Mouse (Mus musculus) adrenal gland, postnatal 36 days (tissue): Measurements from ENCODE around the gene 2900026A02Rik. TPM values are rescaled to one million over a fixed set of nuclear protein-coding genes. Genes with fewer than 3 reads are reported as not detected.

Source experiments
- DNase-seq, 2 experiments: peaks; one replicate each; pipeline ENCODE4 v3.0.0; 2021; ENCODE audit warnings: mixed read lengths in 1 of 2
- total RNA-seq, 2 experiments: library from RNA; stranded (reverse); gene quantifications; 2 replicates each; pipeline ENCODE4 v1.2.3; 2021

Gene 2900026A02Rik
- total RNA-seq, 2 experiments from 2014 or later, result 13.2 to 18.5 TPM

DNA sequence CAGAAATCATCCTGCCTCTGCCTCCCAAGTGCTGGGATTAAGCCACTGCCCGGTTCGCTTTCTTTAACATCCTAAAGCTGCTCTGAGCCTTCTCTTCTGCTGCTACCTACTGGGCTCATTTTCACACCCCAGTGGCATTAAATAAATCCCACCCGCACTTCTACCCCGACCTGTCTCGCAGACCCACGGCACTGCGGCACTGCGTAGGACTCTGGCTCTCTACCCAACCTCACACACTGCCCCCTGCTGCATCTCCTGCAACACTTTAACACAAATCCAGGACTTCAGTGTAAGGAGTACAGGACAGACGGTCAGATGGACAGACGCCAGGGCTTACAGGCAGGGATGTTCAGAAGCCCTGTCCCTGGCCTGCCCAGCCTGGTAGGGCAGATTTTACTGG, 45.1 kb downstream of the 2900026A02Rik start:
- no peak for DNase-seq

- peak in 1 of 2 experiments; percentile 49 for DNase-seq
Measured at GRCm38 (mm10) chr5:113174916-113175692, 45.9 kb downstream of the 2900026A02Rik start.

- peak; percentile 77 to 83 for DNase-seq
Measured at GRCm38 (mm10) chr5:113173318-113173717, 47.7 kb downstream of the 2900026A02Rik start.

GRCm38 (mm10) chr5:113171968-113172578, 49.0 kb downstream of the 2900026A02Rik start:
- no peak for DNase-seq

DNA sequence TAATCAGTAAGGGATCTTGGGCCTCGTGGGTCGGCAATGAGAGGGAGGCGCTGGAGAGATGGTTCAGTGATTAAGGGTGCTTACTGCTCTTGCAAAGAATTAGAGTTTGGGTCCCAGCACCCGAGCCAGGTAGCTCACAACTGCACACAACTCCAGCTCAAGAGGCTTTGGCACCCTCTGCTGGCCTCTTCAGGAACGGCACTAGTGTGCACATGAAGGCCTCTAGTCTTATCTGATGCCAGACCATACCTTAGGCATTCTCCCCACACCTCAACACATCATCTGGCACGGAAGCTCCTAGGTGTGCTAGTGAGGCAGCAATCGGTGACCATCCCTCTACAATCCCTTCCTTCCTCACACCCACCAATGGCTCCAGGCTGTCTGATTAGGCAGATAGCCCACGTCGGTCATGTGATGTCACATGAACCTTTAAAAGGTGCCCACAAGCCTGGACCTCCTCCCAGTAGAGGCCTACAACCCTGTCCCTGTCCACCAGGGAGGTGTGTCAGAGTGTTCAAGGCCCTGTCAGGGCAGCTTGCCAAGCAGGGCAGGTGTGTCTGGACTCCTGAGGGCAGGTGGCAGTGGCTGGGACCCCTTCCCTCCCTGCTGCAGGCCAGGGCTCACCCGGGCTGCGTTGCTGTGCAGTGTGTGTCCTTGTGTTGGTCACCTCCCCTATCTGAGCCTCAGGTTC, 50.8 kb downstream of the 2900026A02Rik start:
- no peak for DNase-seq

DNA sequence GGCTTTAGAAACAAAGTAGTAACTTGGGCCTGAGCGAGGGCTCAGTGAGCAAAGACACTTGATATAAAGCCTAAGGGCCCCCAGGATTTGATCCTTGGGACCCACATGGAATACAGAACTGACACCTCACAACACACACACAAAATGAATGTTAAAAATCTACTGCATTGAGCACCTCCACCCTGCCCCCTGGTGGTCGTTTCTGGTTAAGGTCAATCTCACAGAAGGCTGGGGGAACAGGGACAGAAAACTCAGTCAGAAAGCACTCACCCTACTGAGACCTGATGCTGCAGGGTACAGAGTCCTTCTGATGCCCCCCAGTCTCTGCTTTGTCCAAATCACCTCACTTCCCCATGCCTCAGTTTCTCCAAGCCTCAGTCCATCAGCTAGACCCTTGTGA, 53.3 kb downstream of the 2900026A02Rik start:
- DNase-seq, result peak; percentile 38 to 70

GRCm38 (mm10) chr5:113165481-113165880, 55.6 kb downstream of the 2900026A02Rik start:
- peak; percentile 52 to 65 for DNase-seq

- peak; percentile 92 to 95 for DNase-seq
Measured at GRCm38 (mm10) chr5:113164873-113165441, 56.1 kb downstream of the 2900026A02Rik start.

DNA sequence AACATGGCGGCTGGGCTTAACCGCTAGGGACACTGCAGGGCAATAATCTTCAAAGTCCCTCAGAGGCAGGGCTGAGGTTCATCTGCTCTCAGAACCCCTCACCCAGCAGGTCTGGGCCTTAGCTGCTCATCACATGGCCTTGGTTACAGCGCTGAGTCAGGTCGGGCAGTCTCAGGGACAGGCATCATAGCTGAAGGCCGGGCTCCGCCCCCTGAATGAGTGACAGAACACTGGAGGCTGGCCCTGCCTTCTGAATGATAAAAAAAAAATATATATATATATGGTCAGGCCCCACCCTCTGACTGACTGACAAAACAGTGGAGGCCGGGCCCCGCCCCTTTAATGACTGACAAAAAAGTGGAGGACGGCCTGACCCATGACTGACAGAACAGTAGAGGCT, 56.6 kb downstream of the 2900026A02Rik start:
- peak; percentile 89 to 90 for DNase-seq

DNA sequence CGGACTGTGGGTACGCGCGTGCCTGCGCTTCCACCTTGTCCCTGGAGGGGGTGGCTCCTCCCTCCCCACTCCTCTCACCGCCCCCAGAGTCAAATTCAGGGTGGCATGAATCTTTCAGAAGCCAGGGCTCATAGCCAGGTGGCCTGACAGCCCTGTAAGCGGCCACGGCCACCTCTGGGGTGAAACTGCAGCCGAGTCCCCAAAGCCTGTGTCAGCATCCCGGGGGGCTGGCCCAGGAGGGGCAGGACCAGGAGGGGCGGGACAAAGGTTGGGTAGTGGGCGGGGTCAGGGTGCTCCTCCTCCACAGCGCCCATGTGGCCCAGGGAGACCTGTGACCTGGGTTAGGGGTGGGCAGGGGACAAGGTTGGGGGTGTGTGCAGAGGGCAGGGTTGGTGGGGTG, 57.9 kb downstream of the 2900026A02Rik start:
- peak; percentile 79 to 86 for DNase-seq

GRCm38 (mm10) chr5:113162699-113163098, 58.3 kb downstream of the 2900026A02Rik start:
- no peak for DNase-seq

DNA sequence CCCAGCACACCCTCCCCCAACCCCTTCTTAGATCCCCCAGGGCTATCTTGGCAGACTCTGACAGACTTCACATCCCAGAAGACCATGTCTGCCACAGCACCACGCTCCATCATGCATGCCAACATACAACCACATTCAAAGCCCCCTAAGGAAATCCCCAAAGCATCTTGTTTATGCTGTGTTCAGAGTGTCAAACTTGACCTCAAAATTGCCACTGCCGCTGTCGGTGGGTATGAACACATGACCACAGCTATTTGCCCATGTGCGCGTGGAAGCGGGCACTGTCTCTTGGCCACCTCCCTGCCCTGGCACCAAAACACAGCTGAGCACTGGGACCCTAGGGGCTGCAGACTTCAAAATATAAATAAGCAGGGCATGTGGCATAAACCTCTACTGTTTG, 59.5 kb downstream of the 2900026A02Rik start:
- no peak for DNase-seq

- no peak for DNase-seq
Measured at GRCm38 (mm10) chr5:113160320-113160719, 60.7 kb downstream of the 2900026A02Rik start.

DNA sequence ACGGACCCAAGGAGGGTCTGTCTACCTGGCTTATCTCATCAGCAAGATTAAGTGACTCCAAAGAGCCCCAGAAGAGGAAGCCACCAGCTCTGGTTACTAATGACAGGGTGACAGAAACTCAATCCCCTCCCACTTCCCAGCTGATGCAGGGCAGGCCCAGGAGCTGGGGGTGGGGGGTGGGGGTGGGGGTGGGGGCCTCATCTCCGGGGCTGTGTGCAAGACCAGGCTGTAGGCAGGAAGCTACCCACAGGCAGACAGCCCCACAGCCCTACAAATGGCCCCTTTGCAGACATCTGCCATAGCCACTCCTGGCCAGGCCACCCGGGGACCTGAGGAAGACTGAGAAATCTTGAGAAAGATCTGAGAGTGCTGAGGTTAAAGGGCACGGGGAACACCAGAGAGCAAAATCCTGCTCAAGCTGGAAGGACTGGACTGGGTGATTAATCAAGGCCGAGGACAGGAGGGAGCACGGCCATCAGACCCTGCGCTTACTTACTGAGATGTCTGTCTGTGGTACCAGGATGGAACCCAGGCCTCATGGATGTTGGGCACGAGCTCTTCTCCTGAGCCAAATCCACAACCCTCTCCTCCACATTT, 62.2 kb downstream of the 2900026A02Rik start:
- DNase-seq, result no peak

DNA sequence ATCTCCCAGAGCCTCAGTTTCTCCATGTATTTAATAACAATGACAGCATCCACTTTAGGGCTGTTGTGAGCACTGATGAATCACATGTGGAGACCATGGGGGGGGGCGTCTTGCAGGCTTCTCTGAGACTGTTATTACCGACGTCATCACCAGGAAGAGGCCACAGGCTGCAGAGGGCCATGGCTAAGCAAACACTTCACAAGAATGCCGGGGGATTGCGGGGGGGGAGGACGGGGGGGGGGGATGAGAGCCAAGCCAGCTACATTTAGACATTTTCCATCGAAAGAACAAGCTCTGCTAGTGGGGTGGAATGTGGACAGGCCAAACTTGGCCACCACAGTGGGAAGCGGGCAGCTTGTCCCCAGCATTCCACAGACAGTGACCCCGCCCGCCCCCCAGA, 63.4 kb downstream of the 2900026A02Rik start:
- DNase-seq, result no peak

- DNase-seq, result no peak
Measured at GRCm38 (mm10) chr5:113157006-113157405, 64.0 kb downstream of the 2900026A02Rik start.

GRCm38 (mm10) chr5:113155133-113155532, 65.9 kb downstream of the 2900026A02Rik start:
- peak; percentile 80 to 84 for DNase-seq

GRCm38 (mm10) chr5:113154441-113154840, 66.6 kb downstream of the 2900026A02Rik start:
- DNase-seq, result no peak

DNA sequence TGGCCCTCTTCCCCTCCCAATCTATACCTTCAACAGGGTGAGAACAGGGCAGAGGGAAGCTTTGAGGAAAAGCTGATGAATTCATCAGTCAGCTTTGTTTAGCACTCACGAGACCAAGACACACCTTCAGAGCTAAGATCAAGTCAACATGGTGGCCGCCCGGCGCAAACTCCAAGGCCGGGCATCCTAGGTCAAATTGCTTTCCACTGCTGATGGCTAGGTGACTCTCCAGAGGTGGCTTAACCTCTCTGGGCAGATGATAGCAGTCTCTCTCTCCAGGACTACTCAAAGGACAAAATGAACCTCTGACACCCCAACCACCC, 67.6 kb downstream of the 2900026A02Rik start:
- no peak for DNase-seq

DNA sequence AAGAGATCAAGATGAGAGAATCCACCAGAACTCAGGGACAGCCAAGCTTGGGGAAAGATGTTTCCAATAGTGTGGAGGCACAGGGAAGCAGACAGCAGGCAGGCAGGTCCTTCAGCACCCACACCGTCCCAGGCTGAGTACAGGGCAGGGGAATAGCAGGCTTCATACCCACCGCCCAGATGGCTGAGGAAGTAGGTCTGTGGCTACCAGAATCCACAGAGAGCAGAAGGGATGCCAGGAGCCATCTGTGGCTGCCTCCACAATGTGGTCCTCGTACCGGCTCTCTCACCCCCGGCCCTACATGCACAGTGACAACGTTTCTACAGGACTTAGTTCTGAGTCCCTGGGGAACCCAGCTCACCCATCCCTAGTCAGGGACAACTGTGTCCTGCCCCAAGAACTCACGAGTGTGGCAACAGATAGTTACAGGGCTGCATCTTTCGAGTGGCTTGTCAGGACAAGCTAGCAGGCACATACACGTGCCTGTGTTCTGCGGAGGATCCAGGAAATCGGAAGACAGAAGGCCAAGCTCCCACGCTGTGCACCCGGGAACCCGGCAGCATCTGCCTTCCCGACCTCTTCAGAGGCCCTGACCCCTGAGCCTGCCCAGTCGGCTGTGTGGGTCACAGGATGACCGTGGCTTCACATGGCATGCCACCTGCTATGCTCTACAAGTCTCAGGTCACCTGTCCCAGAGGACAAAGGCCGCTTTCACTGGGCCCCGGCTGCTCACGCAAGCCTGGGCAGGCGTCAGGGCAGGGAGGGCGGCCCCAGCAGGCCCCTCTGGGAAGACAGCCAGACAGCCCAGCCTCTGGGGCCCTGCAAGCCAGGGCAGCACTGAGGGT, 68.2 kb downstream of the 2900026A02Rik start:
- DNase-seq, result peak in 1 of 2 experiments; percentile 26

DNA sequence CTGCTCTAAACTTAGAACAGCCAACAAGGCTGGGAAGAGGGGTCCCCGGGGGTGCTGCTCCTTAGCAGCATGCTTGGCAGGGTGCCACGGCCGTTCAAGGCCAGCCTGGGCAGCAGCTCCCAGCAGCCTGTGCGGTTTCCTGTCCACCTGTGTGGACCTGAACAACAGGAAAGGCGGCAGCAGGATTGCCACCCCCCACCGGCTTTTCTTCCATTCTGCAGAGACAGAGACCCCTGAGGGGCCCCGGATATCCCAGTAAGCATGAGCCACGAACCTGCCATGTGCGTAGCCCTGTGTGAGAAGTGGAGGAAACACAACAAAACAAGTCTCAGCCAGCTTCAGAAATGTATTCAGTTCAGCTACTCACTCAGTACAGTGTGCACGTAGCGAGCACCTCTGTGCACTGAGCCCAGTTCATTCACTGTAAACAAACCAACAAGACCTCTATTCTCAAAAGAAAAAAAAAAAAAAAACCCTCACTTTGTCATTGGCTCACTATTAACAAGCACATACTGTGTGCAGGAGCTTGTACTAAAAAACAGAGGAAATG, 69.4 kb downstream of the 2900026A02Rik start:
- peak; percentile 59 to 77 for DNase-seq
